Mouse (Mus musculus): ENCODE measurements around the gene Spata20. TPM values are rescaled to one million over a fixed set of nuclear protein-coding genes. Genes with fewer than 3 reads are reported as not detected.

Gene Spata20
- polyA plus RNA-seq, 1 experiment from 2014 or later: not detected

DNA sequence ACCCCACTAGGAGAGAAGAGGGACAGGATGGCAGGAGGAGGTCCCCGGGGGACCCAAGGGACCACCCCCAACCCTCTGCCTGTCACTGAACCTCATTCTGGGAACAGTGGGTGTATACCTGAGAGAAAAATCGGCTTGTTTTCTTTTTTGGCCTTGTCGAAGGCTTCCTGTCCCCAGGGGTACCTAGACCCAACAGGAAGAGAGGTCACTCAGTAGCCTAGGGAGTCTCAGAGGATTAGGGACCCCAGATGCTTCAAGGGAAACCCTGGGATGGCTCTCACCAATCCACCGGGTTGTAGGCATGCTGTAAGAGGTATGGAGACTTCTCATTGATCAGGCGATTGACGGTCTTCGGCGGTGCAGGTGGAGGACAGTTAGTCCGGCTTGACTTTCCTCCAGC, 1.3 kb downstream of the Spata20 start:
- no peak for TF ChIP-seq CTCF (IDR thresholded peaks at IDR 0.05; ENCODE audit: low read depth)
- Histone ChIP-seq H3K27ac (ENCODE audit: low read depth, low read length) (no peak overlapping the region), H3K9ac (ENCODE audit: low read depth, low read length) (no peak overlapping the region), H3K4me2 (replicated peaks; ENCODE audit: low read depth) (no peak overlapping the region), H3K36me3 (ENCODE audit: control insufficient read depth, insufficient read depth) (no peaks in the 10 kb centered on the region), H3K27me3 (replicated peaks; ENCODE audit: control insufficient read depth, insufficient read depth, low read length) (peaks cover 11% of the 10 kb centered on the region; the same call in 1 of the 2 replicates), H3K9me3 (ENCODE audit: control insufficient read depth) (no peaks in the 10 kb centered on the region), H3K4me3 (ENCODE audit: low read depth, low read length) (no peak overlapping the region), H3K4me1 (replicated peaks; ENCODE audit: control insufficient read depth, insufficient read depth, low read length) (no peaks in the 10 kb centered on the region)
- WGBS: 87% methylated on average over 9 of the region's 9 CpGs
- no peak for ATAC-seq

DNA sequence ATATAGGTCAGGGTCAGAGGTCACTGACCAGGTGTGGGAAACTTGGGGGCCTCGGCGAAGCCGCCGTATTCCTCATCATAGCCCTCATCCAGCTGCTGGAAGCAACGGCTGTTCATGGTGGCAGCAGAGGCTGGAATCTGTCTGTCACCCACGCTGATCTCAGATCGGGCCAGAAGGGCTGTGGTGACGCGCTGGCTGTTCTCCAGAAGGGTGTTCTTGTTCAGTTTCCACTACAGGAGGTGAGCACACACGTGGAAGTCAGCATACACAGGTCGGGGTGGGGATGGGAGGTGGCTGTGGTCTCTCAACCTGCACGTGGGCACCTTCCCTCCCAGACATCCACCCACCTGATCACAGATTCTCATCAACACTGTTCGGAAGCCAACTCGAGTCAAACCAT, 2.1 kb downstream of the Spata20 start:
- H3K9me3 ChIP-seq (ENCODE audit: control insufficient read depth): no peaks in the 10 kb centered on the region
- H3K4me2 ChIP-seq (replicated peaks; ENCODE audit: low read depth): no peak overlapping the region
- H3K36me3 ChIP-seq (ENCODE audit: control insufficient read depth, insufficient read depth): no peaks in the 10 kb centered on the region
- H3K27ac ChIP-seq (ENCODE audit: low read depth, low read length): no peak overlapping the region
- peaks cover 11% of the 10 kb centered on the region; the same call in 1 of the 2 replicates for H3K27me3 ChIP-seq (replicated peaks; ENCODE audit: control insufficient read depth, insufficient read depth, low read length)
- H3K4me3 ChIP-seq (ENCODE audit: low read depth, low read length): no peak overlapping the region
- WGBS: 81% methylated on average over 14 of the region's 14 CpGs
- no peaks in the 10 kb centered on the region for H3K4me1 ChIP-seq (replicated peaks; ENCODE audit: control insufficient read depth, insufficient read depth, low read length)
- ATAC-seq: no peak
- no peak overlapping the region for H3K9ac ChIP-seq (ENCODE audit: low read depth, low read length)
- no peak for TF ChIP-seq CTCF (IDR thresholded peaks at IDR 0.05; ENCODE audit: low read depth)

DNA sequence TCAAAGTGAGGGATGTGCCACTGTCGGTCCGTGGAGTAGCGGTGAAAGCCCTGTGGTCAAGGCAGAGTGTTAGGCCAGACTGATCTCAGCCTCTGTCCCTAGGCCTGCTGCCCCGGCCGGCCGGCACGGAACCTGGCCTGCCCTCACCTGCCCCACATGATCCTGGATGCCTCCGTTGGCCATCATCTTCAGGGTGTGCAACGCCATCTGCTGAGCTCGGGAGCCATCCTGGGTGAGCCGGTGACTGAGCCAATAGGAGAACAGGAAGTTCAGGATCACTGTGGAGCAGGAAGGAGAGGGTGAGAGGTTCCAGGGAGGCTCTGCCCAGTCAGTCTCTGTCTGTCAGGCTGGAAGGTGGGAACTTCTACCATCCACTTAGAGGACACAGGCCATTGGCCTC, 2.5 kb downstream of the Spata20 start:
- no peak for ATAC-seq
- Histone ChIP-seq H3K9ac (ENCODE audit: low read depth, low read length) (no peak overlapping the region), H3K27me3 (replicated peaks; ENCODE audit: control insufficient read depth, insufficient read depth, low read length) (peaks cover 11% of the 10 kb centered on the region; the same call in 1 of the 2 replicates), H3K4me1 (replicated peaks; ENCODE audit: control insufficient read depth, insufficient read depth, low read length) (no peaks in the 10 kb centered on the region), H3K4me3 (ENCODE audit: low read depth, low read length) (no peak overlapping the region), H3K36me3 (ENCODE audit: control insufficient read depth, insufficient read depth) (no peaks in the 10 kb centered on the region), H3K4me2 (replicated peaks; ENCODE audit: low read depth) (no peak overlapping the region), H3K27ac (ENCODE audit: low read depth, low read length) (no peak overlapping the region), H3K9me3 (ENCODE audit: control insufficient read depth) (no peaks in the 10 kb centered on the region)
- 75% methylated on average over 11 of the region's 11 CpGs for WGBS
- peak; percentile 30; the same call in 1 of the 2 replicates for TF ChIP-seq CTCF (IDR thresholded peaks at IDR 0.05; ENCODE audit: low read depth)

DNA sequence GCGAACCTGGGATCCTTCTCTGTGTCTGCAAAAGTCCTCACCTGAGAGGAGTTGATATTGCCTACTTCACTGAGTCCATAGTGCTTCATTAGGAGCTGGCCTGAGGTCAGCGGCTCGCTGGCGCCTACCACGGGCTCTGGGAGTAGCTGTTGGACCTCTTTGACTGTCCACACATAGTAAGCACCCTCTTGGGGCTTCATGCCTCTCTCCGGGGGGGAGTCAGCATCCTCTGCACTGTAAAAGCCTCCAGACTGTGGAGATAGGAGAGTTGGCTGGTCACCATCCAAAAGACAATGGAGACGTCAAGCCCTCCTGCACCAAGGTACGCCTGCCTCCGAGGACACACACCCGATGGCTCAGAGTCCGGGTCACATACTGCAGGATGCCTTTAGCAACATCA, 3.2 kb downstream of the Spata20 start:
- Histone ChIP-seq H3K27ac (ENCODE audit: low read depth, low read length) (no peak overlapping the region), H3K4me1 (replicated peaks; ENCODE audit: control insufficient read depth, insufficient read depth, low read length) (no peaks in the 10 kb centered on the region), H3K36me3 (ENCODE audit: control insufficient read depth, insufficient read depth) (no peaks in the 10 kb centered on the region), H3K9me3 (ENCODE audit: control insufficient read depth) (no peaks in the 10 kb centered on the region), H3K4me2 (replicated peaks; ENCODE audit: low read depth) (no peak overlapping the region), H3K9ac (ENCODE audit: low read depth, low read length) (no peak overlapping the region), H3K4me3 (ENCODE audit: low read depth, low read length) (no peak overlapping the region), H3K27me3 (replicated peaks; ENCODE audit: control insufficient read depth, insufficient read depth, low read length) (peaks cover 16% of the 10 kb centered on the region; the same call in 1 of the 2 replicates)
- no peak for ATAC-seq
- TF ChIP-seq CTCF (IDR thresholded peaks at IDR 0.05; ENCODE audit: low read depth): no peak
- 89% methylated on average over 11 of the region's 11 CpGs for WGBS

DNA sequence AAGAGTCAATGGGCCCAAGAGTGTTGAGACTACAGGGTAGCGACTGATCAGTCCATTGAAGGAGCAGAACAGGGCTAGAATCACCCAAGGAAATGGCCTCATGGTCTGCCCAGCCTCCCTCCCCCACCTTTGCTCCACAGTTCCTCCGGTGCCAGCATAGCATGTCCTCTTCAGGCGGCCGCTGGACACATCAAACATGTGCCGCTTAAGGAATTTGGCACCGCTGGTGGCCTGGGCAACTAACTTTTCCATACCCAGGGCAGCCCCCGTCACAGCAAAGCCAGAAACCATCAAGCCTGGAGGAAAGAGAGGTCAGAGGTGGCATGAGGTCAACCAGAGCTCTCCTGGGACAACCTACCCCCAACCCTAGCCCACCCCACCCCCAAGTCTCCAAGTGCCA, 4.0 kb downstream of the Spata20 start:
- Histone ChIP-seq H3K4me2 (replicated peaks; ENCODE audit: low read depth) (no peak overlapping the region), H3K4me1 (replicated peaks; ENCODE audit: control insufficient read depth, insufficient read depth, low read length) (no peaks in the 10 kb centered on the region), H3K9ac (ENCODE audit: low read depth, low read length) (no peak overlapping the region), H3K27me3 (replicated peaks; ENCODE audit: control insufficient read depth, insufficient read depth, low read length) (peaks cover 19% of the 10 kb centered on the region; the same call in 1 of the 2 replicates), H3K4me3 (ENCODE audit: low read depth, low read length) (no peak overlapping the region), H3K9me3 (ENCODE audit: control insufficient read depth) (no peaks in the 10 kb centered on the region), H3K36me3 (ENCODE audit: control insufficient read depth, insufficient read depth) (no peaks in the 10 kb centered on the region), H3K27ac (ENCODE audit: low read depth, low read length) (no peak overlapping the region)
- 93% methylated on average over 7 of the region's 7 CpGs for WGBS
- no peak for TF ChIP-seq CTCF (IDR thresholded peaks at IDR 0.05; ENCODE audit: low read depth)
- no peak for ATAC-seq

DNA sequence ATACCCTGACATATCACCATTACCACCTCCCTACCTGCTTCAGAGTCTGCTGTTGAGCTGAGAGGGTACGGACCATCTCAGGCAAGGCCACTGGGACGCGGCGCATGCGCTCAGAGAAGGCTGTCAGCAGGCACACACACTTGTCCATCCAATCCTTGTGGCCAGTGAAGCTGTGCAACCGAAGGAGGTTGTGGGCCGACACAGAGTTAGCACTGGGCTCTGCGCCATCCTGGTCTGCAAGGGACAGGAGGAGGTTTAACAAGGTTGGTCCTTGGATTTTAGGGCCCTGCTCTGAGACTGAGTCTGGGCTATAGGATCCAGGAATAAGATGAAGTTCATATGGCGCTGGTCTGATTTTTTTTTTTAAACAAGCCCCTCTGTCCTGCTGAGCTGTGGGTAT, 5.6 kb downstream of the Spata20 start:
- H3K4me2 ChIP-seq (replicated peaks; ENCODE audit: low read depth): no peak overlapping the region
- no peak overlapping the region for H3K27ac ChIP-seq (ENCODE audit: low read depth, low read length)
- WGBS: 88% methylated on average over 9 of the region's 9 CpGs
- no peak overlapping the region for H3K4me3 ChIP-seq (ENCODE audit: low read depth, low read length)
- H3K4me1 ChIP-seq (replicated peaks; ENCODE audit: control insufficient read depth, insufficient read depth, low read length): no peaks in the 10 kb centered on the region
- no peak for TF ChIP-seq CTCF (IDR thresholded peaks at IDR 0.05; ENCODE audit: low read depth)
- ATAC-seq: no peak
- H3K9me3 ChIP-seq (ENCODE audit: control insufficient read depth): no peaks in the 10 kb centered on the region
- H3K36me3 ChIP-seq (ENCODE audit: control insufficient read depth, insufficient read depth): no peaks in the 10 kb centered on the region
- H3K27me3 ChIP-seq (replicated peaks; ENCODE audit: control insufficient read depth, insufficient read depth, low read length): peaks cover 22% of the 10 kb centered on the region
- no peak overlapping the region for H3K9ac ChIP-seq (ENCODE audit: low read depth, low read length)

DNA sequence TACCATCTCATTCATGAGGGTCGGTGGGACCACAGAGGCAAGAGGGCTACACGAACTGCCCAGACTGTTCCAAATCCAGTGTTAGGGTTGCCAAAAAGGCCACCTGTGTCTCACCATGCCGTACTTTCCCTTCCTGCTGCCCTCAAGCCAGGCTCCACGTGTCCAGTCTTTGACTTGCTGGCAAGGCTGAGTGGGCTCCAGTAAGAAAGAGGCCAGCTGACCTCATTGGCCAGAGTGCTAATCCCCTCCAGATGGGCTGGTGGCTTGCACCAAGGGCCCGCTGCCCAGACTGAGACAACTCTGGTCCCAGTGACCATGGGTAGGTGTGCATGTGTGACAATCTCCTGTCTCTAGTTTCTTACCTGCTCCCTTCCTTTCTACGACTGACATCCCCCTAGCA, 8.3 kb downstream of the Spata20 start:
- Histone ChIP-seq H3K4me1 (replicated peaks; ENCODE audit: control insufficient read depth, insufficient read depth, low read length) (peaks cover 3% of the 10 kb centered on the region; the same call in 1 of the 2 replicates), H3K4me3 (ENCODE audit: low read depth, low read length) (no peak overlapping the region), H3K36me3 (ENCODE audit: control insufficient read depth, insufficient read depth) (no peaks in the 10 kb centered on the region), H3K9ac (ENCODE audit: low read depth, low read length) (no peak overlapping the region), H3K27ac (ENCODE audit: low read depth, low read length) (no peak overlapping the region), H3K27me3 (replicated peaks; ENCODE audit: control insufficient read depth, insufficient read depth, low read length) (peaks cover 46% of the 10 kb centered on the region), H3K9me3 (ENCODE audit: control insufficient read depth) (no peaks in the 10 kb centered on the region), H3K4me2 (replicated peaks; ENCODE audit: low read depth) (no peak overlapping the region)
- ATAC-seq: no peak
- no peak for TF ChIP-seq CTCF (IDR thresholded peaks at IDR 0.05; ENCODE audit: low read depth)
- 79% methylated on average over 6 of the region's 6 CpGs for WGBS

Data from intestine, postnatal 0 days (tissue).